ENCODE assay signal across 11 mouse cellular contexts in the genomic region with DNA sequence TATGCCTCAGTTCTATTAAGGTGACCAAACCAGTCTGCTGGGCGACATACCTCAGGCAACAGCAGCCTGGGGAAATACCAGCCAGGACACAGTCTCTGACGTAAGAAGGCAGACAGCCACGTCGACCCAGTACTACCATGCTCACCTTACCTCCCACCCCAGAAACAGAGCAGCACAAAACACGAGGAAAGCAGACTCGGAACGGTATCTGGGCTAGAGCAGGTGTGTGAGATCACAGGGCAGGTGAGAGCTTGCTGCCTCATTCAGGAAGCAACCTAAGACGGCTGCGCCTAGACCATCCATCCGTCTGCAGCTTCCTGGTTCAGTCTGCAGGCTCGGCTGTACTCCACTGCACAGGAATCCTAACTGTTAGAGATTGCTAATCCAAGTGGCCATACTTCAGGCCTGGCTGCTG. TPM values are rescaled to one million over a fixed set of nuclear protein-coding genes. Genes with fewer than 3 reads are reported as not detected.
A peak's percentile ranks its signal among the peaks of the same experiment; 100 is the strongest.
DNase-seq lines count a peak whose midpoint lies in the region; ATAC-seq lines count a peak whose summit lies in the region.
"Had no signal": no experiment of that assay in that cellular context is flagged by ENCODE, and none has a peak within 500 bp of the region (broad histone marks: within the 10 kb centered on the region; RNA-seq: fewer than 3 reads in every experiment).

No protein-coding gene starts in this region.

- H3K36me3 ChIP-seq in embryonic facial prominence, embryonic 12.5 days = no peaks in the 10 kb centered on the region; the same call in 1 of the 2 replicates
- no peaks in the 10 kb centered on the region for H3K36me3 ChIP-seq in embryonic facial prominence, embryonic 15.5 days
- no peaks in the 10 kb centered on the region for H3K36me3 ChIP-seq in kidney, embryonic 15.5 days
- no peaks in the 10 kb centered on the region for H3K36me3 ChIP-seq in lung, embryonic 16.5 days (ENCODE audit: control insufficient read depth, insufficient read depth, low read length)
- no peaks in the 10 kb centered on the region for H3K36me3 ChIP-seq in midbrain, embryonic 10.5 days
- H3K36me3 ChIP-seq: neural tube, embryonic 15.5 days had no signal

- no peaks in the 10 kb centered on the region for H3K9me3 ChIP-seq in embryonic facial prominence, embryonic 12.5 days
- H3K9me3 ChIP-seq in embryonic facial prominence, embryonic 15.5 days (replicated peaks) = no peaks in the 10 kb centered on the region
- H3K9me3 ChIP-seq in kidney, embryonic 15.5 days (replicated peaks) = no peaks in the 10 kb centered on the region
- no peaks in the 10 kb centered on the region for H3K9me3 ChIP-seq in lung, embryonic 16.5 days (ENCODE audit: control insufficient read depth, low read length)
- H3K9me3 ChIP-seq in midbrain, embryonic 10.5 days (replicated peaks) = no peaks in the 10 kb centered on the region
- H3K9me3 ChIP-seq: neural tube, embryonic 15.5 days had no signal

- H3K27me3 ChIP-seq in embryonic facial prominence, embryonic 12.5 days = no peaks in the 10 kb centered on the region
- H3K27me3 ChIP-seq in embryonic facial prominence, embryonic 15.5 days = no peaks in the 10 kb centered on the region
- no peaks in the 10 kb centered on the region for H3K27me3 ChIP-seq in kidney, embryonic 15.5 days
- H3K27me3 ChIP-seq in lung, embryonic 16.5 days (ENCODE audit: control insufficient read depth, insufficient read depth, low read depth, low read length) = peaks cover 5% of the 10 kb centered on the region; the same call in 1 of the 2 replicates
- no peaks in the 10 kb centered on the region for H3K27me3 ChIP-seq in midbrain, embryonic 10.5 days (ENCODE audit: low read depth, poor library complexity, severe bottlenecking)
- H3K27me3 ChIP-seq: neural tube, embryonic 15.5 days had no signal

- no peak overlapping the region for H3K4me2 ChIP-seq in embryonic facial prominence, embryonic 12.5 days (replicated peaks)
- peak overlapping the region; percentile 15; the same call in 1 of the 2 replicates for H3K4me2 ChIP-seq in embryonic facial prominence, embryonic 15.5 days (replicated peaks)
- peak overlapping the region; percentile 10; the same call in 1 of the 2 replicates for H3K4me2 ChIP-seq in kidney, embryonic 15.5 days
- peak overlapping the region; percentile 29; the same call in 1 of the 2 replicates for H3K4me2 ChIP-seq in lung, embryonic 16.5 days (ENCODE audit: low read depth, low read length)
- H3K4me2 ChIP-seq: neural tube, embryonic 15.5 days had no signal

- no peak overlapping the region for H3K4me3 ChIP-seq in embryonic facial prominence, embryonic 12.5 days
- no peak overlapping the region for H3K4me3 ChIP-seq in embryonic facial prominence, embryonic 15.5 days (replicated peaks)
- no peak overlapping the region for H3K4me3 ChIP-seq in kidney, embryonic 15.5 days (replicated peaks)
- H3K4me3 ChIP-seq in lung, embryonic 16.5 days (ENCODE audit: low read length) = no peak overlapping the region
- H3K4me3 ChIP-seq in midbrain, embryonic 10.5 days = no peak overlapping the region
- H3K4me3 ChIP-seq: neural tube, embryonic 15.5 days had no signal

- no peak for DNase-seq in midbrain, embryonic 10.5 days (ENCODE audit: low spot score)
- no peak for DNase-seq in urinary bladder, postnatal 4 days (ENCODE audit: low spot score in 2 of 2)
- DNase-seq: adrenal gland, adult 2 months; cerebellum, postnatal 25 days; right cerebral cortex, adult 18-20 months had no signal

- peaks cover 39% of the 10 kb centered on the region for H3K4me1 ChIP-seq in embryonic facial prominence, embryonic 12.5 days
- peaks cover 38% of the 10 kb centered on the region for H3K4me1 ChIP-seq in embryonic facial prominence, embryonic 15.5 days
- peaks cover 48% of the 10 kb centered on the region for H3K4me1 ChIP-seq in kidney, embryonic 15.5 days
- H3K4me1 ChIP-seq in lung, embryonic 16.5 days (replicated peaks; ENCODE audit: control insufficient read depth, insufficient read depth, low read length) = peaks cover 6% of the 10 kb centered on the region; the same call in 1 of the 2 replicates
- 0 out of 2 replicates have a peak, but pooled peaks cover 11% of the 10 kb centered on the region for H3K4me1 ChIP-seq in midbrain, embryonic 10.5 days

- no peak for ATAC-seq in embryonic facial prominence, embryonic 12.5 days (ENCODE audit: insufficient number of reproducible peaks, insufficient read depth, low FRiP score, low TSS enrichment)
- peak; percentile 30; the same call in 1 of the 2 replicates for ATAC-seq in embryonic facial prominence, embryonic 15.5 days (ENCODE audit: insufficient number of reproducible peaks, low FRiP score, low TSS enrichment, low read depth)
- peak; percentile 81 for ATAC-seq in kidney, embryonic 15.5 days (replicated peaks; ENCODE audit: low FRiP score)
- ATAC-seq in lung, embryonic 16.5 days (ENCODE audit: low read depth) = peak; percentile 74
- ATAC-seq in erythroid progenitor cell, adult 5-6 weeks (replicated peaks; ENCODE audit: low FRiP score, poor library complexity, severe bottlenecking) = no peak

- 71% methylated on average over 11 of the region's 11 CpGs for WGBS in embryonic facial prominence, embryonic 12.5 days
- WGBS in embryonic facial prominence, embryonic 15.5 days = 63% methylated on average over 11 of the region's 11 CpGs
- 63% methylated on average over 11 of the region's 11 CpGs for WGBS in kidney, embryonic 15.5 days
- 47% methylated on average over 11 of the region's 11 CpGs for WGBS in lung, embryonic 16.5 days
- WGBS in midbrain, embryonic 10.5 days = 93% methylated on average over 11 of the region's 11 CpGs

- H3K9ac ChIP-seq in embryonic facial prominence, embryonic 12.5 days = no peak overlapping the region
- H3K9ac ChIP-seq in embryonic facial prominence, embryonic 15.5 days = no peak overlapping the region
- no peak overlapping the region for H3K9ac ChIP-seq in kidney, embryonic 15.5 days
- no peak overlapping the region for H3K9ac ChIP-seq in lung, embryonic 16.5 days (ENCODE audit: low read length)
- H3K9ac ChIP-seq: neural tube, embryonic 15.5 days had no signal

- H3K27ac ChIP-seq in embryonic facial prominence, embryonic 12.5 days = 0 out of 2 replicates have a peak overlapping the region, but pooled peaks have one; percentile 17
- peak overlapping the region; percentile 75 for H3K27ac ChIP-seq in embryonic facial prominence, embryonic 15.5 days (replicated peaks)
- H3K27ac ChIP-seq in kidney, embryonic 15.5 days = peak overlapping the region; percentile 81
- no peak overlapping the region for H3K27ac ChIP-seq in lung, embryonic 16.5 days (ENCODE audit: low read length)
- no peak overlapping the region for H3K27ac ChIP-seq in midbrain, embryonic 10.5 days (replicated peaks)
- H3K27ac ChIP-seq: neural tube, embryonic 15.5 days had no signal

RNA-seq across cellular contexts. Expression of gene Tiam1, which starts 45.4 kb away (rescaled TPM):
- polyA plus RNA-seq in embryonic facial prominence, embryonic 12.5 days (2016; fragmentation: Nextera tagmentation; extraction: Ambion mirVana) = 38.9 and 39.1 TPM in 2 replicates
- 45.3 and 49.4 TPM in 2 replicates for polyA plus RNA-seq in embryonic facial prominence, embryonic 15.5 days (2015; fragmentation: Nextera tagmentation; extraction: Ambion mirVana)
- 18.6 and 19.0 TPM in 2 replicates for polyA plus RNA-seq in kidney, embryonic 15.5 days (2015; fragmentation: Nextera tagmentation; extraction: Ambion mirVana)
- polyA plus RNA-seq in lung, embryonic 16.5 days (2015; fragmentation: Nextera tagmentation; extraction: Ambion mirVana) = 11.1 and 12.8 TPM in 2 replicates
- total RNA-seq in erythroid progenitor cell, adult 5-6 weeks (2015; ENCODE audit: low replicate concordance) = 7.5 and 10.1 TPM in 2 replicates
- 9.6 and 28.4 TPM in 2 replicates for total RNA-seq in erythroid progenitor cell, adult 5-6 weeks (2017; ENCODE audit: low replicate concordance)
- 13.8 and 13.9 TPM in 2 replicates for polyA plus RNA-seq in midbrain, embryonic 10.5 days (2016; fragmentation: Nextera tagmentation; extraction: Ambion mirVana)

Comparison
In these comparisons a context has a peak if more than half of its experiments do, and no peak if none do; other contexts are left out.
1. ATAC-seq: peak in embryonic facial prominence, embryonic 15.5 days (single experiment), kidney, embryonic 15.5 days (single experiment) and lung, embryonic 16.5 days (single experiment); none in embryonic facial prominence, embryonic 12.5 days (single experiment) and erythroid progenitor cell, adult 5-6 weeks (single experiment).
2. H3K27ac ChIP-seq: peak in embryonic facial prominence, embryonic 12.5 days (single experiment), embryonic facial prominence, embryonic 15.5 days (single experiment) and kidney, embryonic 15.5 days (single experiment); none in lung, embryonic 16.5 days (single experiment) and midbrain, embryonic 10.5 days (single experiment).